Mouse (Mus musculus): ENCODE measurements at regions not wholly inside any gene's neighbourhood (a gene's known extent, or its start where the extent isn't known, plus 50 kb on each side); places are given as distances from the start of the nearest gene placed in this dataset.

- H3K36me3 ChIP-seq (ENCODE audit: control insufficient read depth, insufficient read depth, low read length), result no peaks in the 10 kb centered on the region
- 95% methylated on average over 3 of the region's 3 CpGs for WGBS
- H3K4me2 ChIP-seq (ENCODE audit: low read depth, low read length, severe bottlenecking), result no peak overlapping the region
- no peaks in the 10 kb centered on the region; the same call in 1 of the 2 replicates for H3K9me3 ChIP-seq (ENCODE audit: control insufficient read depth, low read length)
- H3K9ac ChIP-seq (ENCODE audit: low read length), result no peak overlapping the region
- H3K27ac ChIP-seq (ENCODE audit: low read depth, low read length), result no peak overlapping the region
- no peak for ATAC-seq (replicated peaks; ENCODE audit: low FRiP score)
- H3K4me1 ChIP-seq (replicated peaks; ENCODE audit: control insufficient read depth, insufficient read depth, low read length), result no peaks in the 10 kb centered on the region
- H3K27me3 ChIP-seq (ENCODE audit: control insufficient read depth, insufficient read depth, low read length), result no peaks in the 10 kb centered on the region
- H3K4me3 ChIP-seq (ENCODE audit: low read depth, low read length), result no peak overlapping the region
- no peak for DNase-seq (ENCODE audit: low spot score)
These were observed 85.8 kb upstream of the Sulf2 start for GRCm38 (mm10) chr2:166241310-166241709.

- H3K9me3 ChIP-seq (ENCODE audit: control insufficient read depth, low read length), result no peaks in the 10 kb centered on the region; the same call in 1 of the 2 replicates
- H3K27ac ChIP-seq (ENCODE audit: low read depth, low read length), result no peak overlapping the region
- DNase-seq (ENCODE audit: low spot score) (no peak), ATAC-seq (replicated peaks; ENCODE audit: low FRiP score) (no peak)
- H3K36me3 ChIP-seq (ENCODE audit: control insufficient read depth, insufficient read depth, low read length), result no peaks in the 10 kb centered on the region
- H3K4me2 ChIP-seq (ENCODE audit: low read depth, low read length, severe bottlenecking), result no peak overlapping the region
- no peak overlapping the region for H3K4me3 ChIP-seq (ENCODE audit: low read depth, low read length)
- 96% methylated on average over 4 of the region's 4 CpGs for WGBS
- no peak overlapping the region for H3K9ac ChIP-seq (ENCODE audit: low read length)
- H3K27me3 ChIP-seq (ENCODE audit: control insufficient read depth, insufficient read depth, low read length), result no peaks in the 10 kb centered on the region
- H3K4me1 ChIP-seq (replicated peaks; ENCODE audit: control insufficient read depth, insufficient read depth, low read length), result no peaks in the 10 kb centered on the region
These were observed 84.6 kb upstream of the Sulf2 start for GRCm38 (mm10) chr2:166240056-166240455.

- Histone ChIP-seq H3K27me3 (ENCODE audit: control insufficient read depth, insufficient read depth, low read length) (no peaks in the 10 kb centered on the region), H3K4me2 (ENCODE audit: low read depth, low read length, severe bottlenecking) (no peak overlapping the region), H3K4me1 (replicated peaks; ENCODE audit: control insufficient read depth, insufficient read depth, low read length) (0 out of 2 replicates have a peak, but pooled peaks cover under 1% of the 10 kb centered on the region), H3K9me3 (ENCODE audit: control insufficient read depth, low read length) (no peaks in the 10 kb centered on the region; the same call in 1 of the 2 replicates), H3K27ac (ENCODE audit: low read depth, low read length) (no peak overlapping the region), H3K4me3 (ENCODE audit: low read depth, low read length) (no peak overlapping the region), H3K36me3 (ENCODE audit: control insufficient read depth, insufficient read depth, low read length) (no peaks in the 10 kb centered on the region), H3K9ac (ENCODE audit: low read length) (no peak overlapping the region)
- ATAC-seq (replicated peaks; ENCODE audit: low FRiP score), result no peak
- WGBS, result 68% methylated on average over 13 of the region's 13 CpGs
- DNase-seq (ENCODE audit: low spot score), result no peak
These were observed 82.2 kb upstream of the Sulf2 start for GRCm38 (mm10) chr2:166237554-166238269.

- no peak overlapping the region for H3K4me3 ChIP-seq (ENCODE audit: low read depth, low read length)
- no peak overlapping the region for H3K27ac ChIP-seq (ENCODE audit: low read depth, low read length)
- H3K4me1 ChIP-seq (replicated peaks; ENCODE audit: control insufficient read depth, insufficient read depth, low read length), result 0 out of 2 replicates have a peak, but pooled peaks cover 2% of the 10 kb centered on the region
- DNase-seq (ENCODE audit: low spot score) (no peak), ATAC-seq (replicated peaks; ENCODE audit: low FRiP score) (no peak)
- no peaks in the 10 kb centered on the region for H3K36me3 ChIP-seq (ENCODE audit: control insufficient read depth, insufficient read depth, low read length)
- no peak overlapping the region for H3K9ac ChIP-seq (ENCODE audit: low read length)
- H3K27me3 ChIP-seq (ENCODE audit: control insufficient read depth, insufficient read depth, low read length), result no peaks in the 10 kb centered on the region
- WGBS, result 92% methylated on average over 5 of the region's 5 CpGs
- H3K9me3 ChIP-seq (ENCODE audit: control insufficient read depth, low read length), result no peaks in the 10 kb centered on the region; the same call in 1 of the 2 replicates
- no peak overlapping the region for H3K4me2 ChIP-seq (ENCODE audit: low read depth, low read length, severe bottlenecking)
These were observed 80.6 kb upstream of the Sulf2 start for GRCm38 (mm10) chr2:166236102-166236501.

- Histone ChIP-seq H3K36me3 (ENCODE audit: control insufficient read depth, insufficient read depth, low read length) (no peaks in the 10 kb centered on the region), H3K9ac (ENCODE audit: low read length) (no peak overlapping the region), H3K27ac (ENCODE audit: low read depth, low read length) (no peak overlapping the region), H3K9me3 (ENCODE audit: control insufficient read depth, low read length) (no peaks in the 10 kb centered on the region), H3K27me3 (ENCODE audit: control insufficient read depth, insufficient read depth, low read length) (no peaks in the 10 kb centered on the region), H3K4me3 (ENCODE audit: low read depth, low read length) (no peak overlapping the region), H3K4me1 (replicated peaks; ENCODE audit: control insufficient read depth, insufficient read depth, low read length) (0 out of 2 replicates have a peak, but pooled peaks cover 2% of the 10 kb centered on the region), H3K4me2 (ENCODE audit: low read depth, low read length, severe bottlenecking) (no peak overlapping the region)
- 80% methylated on average over 7 of the region's 7 CpGs for WGBS
- DNase-seq (ENCODE audit: low spot score) (no peak), ATAC-seq (replicated peaks; ENCODE audit: low FRiP score) (no peak)
These were observed 79.2 kb upstream of the Sulf2 start for GRCm38 (mm10) chr2:166234579-166235212.

- H3K36me3 ChIP-seq (ENCODE audit: control insufficient read depth, insufficient read depth, low read length), result no peaks in the 10 kb centered on the region
- 0 out of 2 replicates have a peak, but pooled peaks cover 2% of the 10 kb centered on the region for H3K4me1 ChIP-seq (replicated peaks; ENCODE audit: control insufficient read depth, insufficient read depth, low read length)
- H3K9me3 ChIP-seq (ENCODE audit: control insufficient read depth, low read length), result no peaks in the 10 kb centered on the region
- no peak for ATAC-seq (replicated peaks; ENCODE audit: low FRiP score)
- H3K4me2 ChIP-seq (ENCODE audit: low read depth, low read length, severe bottlenecking), result no peak overlapping the region
- H3K4me3 ChIP-seq (ENCODE audit: low read depth, low read length), result no peak overlapping the region
- 89% methylated on average over 1 of the region's 1 CpGs for WGBS
- no peaks in the 10 kb centered on the region for H3K27me3 ChIP-seq (ENCODE audit: control insufficient read depth, insufficient read depth, low read length)
- H3K9ac ChIP-seq (ENCODE audit: low read length), result no peak overlapping the region
- H3K27ac ChIP-seq (ENCODE audit: low read depth, low read length), result no peak overlapping the region
- no peak for DNase-seq (ENCODE audit: low spot score)
These were observed 77.8 kb upstream of the Sulf2 start for GRCm38 (mm10) chr2:166233246-166233645.

GRCm38 (mm10) chr2:166232376-166232775 is 76.9 kb upstream of the Sulf2 start:
- Histone ChIP-seq H3K9me3 (ENCODE audit: control insufficient read depth, low read length) (no peaks in the 10 kb centered on the region), H3K27ac (ENCODE audit: low read depth, low read length) (no peak overlapping the region), H3K4me3 (ENCODE audit: low read depth, low read length) (no peak overlapping the region), H3K4me1 (replicated peaks; ENCODE audit: control insufficient read depth, insufficient read depth, low read length) (0 out of 2 replicates have a peak, but pooled peaks cover 2% of the 10 kb centered on the region), H3K27me3 (ENCODE audit: control insufficient read depth, insufficient read depth, low read length) (no peaks in the 10 kb centered on the region), H3K4me2 (ENCODE audit: low read depth, low read length, severe bottlenecking) (no peak overlapping the region), H3K9ac (ENCODE audit: low read length) (no peak overlapping the region), H3K36me3 (ENCODE audit: control insufficient read depth, insufficient read depth, low read length) (no peaks in the 10 kb centered on the region)
- ATAC-seq (replicated peaks; ENCODE audit: low FRiP score) (no peak), DNase-seq (ENCODE audit: low spot score) (no peak)
- WGBS, result 67% methylated on average over 3 of the region's 3 CpGs

GRCm38 (mm10) chr2:166230617-166231016 is 75.2 kb upstream of the Sulf2 start:
- WGBS, result 87% methylated on average over 6 of the region's 6 CpGs
- no peak overlapping the region for H3K27ac ChIP-seq (ENCODE audit: low read depth, low read length)
- 0 out of 2 replicates have a peak, but pooled peaks cover 4% of the 10 kb centered on the region for H3K4me1 ChIP-seq (replicated peaks; ENCODE audit: control insufficient read depth, insufficient read depth, low read length)
- DNase-seq (ENCODE audit: low spot score) (no peak), ATAC-seq (replicated peaks; ENCODE audit: low FRiP score) (no peak)
- no peak overlapping the region for H3K4me3 ChIP-seq (ENCODE audit: low read depth, low read length)
- H3K4me2 ChIP-seq (ENCODE audit: low read depth, low read length, severe bottlenecking), result no peak overlapping the region
- H3K36me3 ChIP-seq (ENCODE audit: control insufficient read depth, insufficient read depth, low read length), result no peaks in the 10 kb centered on the region
- H3K9ac ChIP-seq (ENCODE audit: low read length), result no peak overlapping the region
- no peaks in the 10 kb centered on the region for H3K27me3 ChIP-seq (ENCODE audit: control insufficient read depth, insufficient read depth, low read length)
- no peaks in the 10 kb centered on the region for H3K9me3 ChIP-seq (ENCODE audit: control insufficient read depth, low read length)
